23 mouse cellular contexts compared by ENCODE assay signal in the genomic region with DNA sequence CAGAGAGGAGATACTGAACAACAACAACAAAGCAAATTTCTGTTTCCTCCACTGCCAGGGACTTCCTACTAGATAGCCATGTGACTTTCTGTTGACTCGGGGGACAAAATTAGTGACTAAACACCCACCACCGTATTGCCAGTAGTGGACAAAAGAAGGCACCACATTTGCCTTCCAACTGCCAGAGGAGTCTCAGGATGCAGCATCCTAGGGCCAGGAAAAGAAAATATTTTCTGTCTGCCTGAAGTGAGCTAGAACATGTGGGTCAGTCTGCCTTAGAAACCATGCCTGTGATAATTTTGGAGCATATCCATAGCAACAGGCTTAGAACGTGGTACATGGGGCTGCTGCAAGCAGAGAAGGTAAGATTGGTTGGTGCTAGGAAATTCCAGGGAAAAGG. TPM values are rescaled to one million over a fixed set of nuclear protein-coding genes. Genes with fewer than 3 reads are reported as not detected.
DNase-seq lines count a peak whose midpoint lies in the region; TF ChIP-seq lines count a peak whose summit lies in the region.
"Had no signal": no experiment of that assay in that cellular context is flagged by ENCODE, and none has a peak within 500 bp of the region (broad histone marks: within the 10 kb centered on the region; RNA-seq: fewer than 3 reads in every experiment).

No protein-coding gene starts in this region.

- peak overlapping the region; percentile 58 for H3K27ac ChIP-seq in left cerebral cortex, adult 2 months
- H3K27ac ChIP-seq: limb, embryonic 13.5 days; lung, embryonic 15.5 days; midbrain, embryonic 10.5 days; midbrain, embryonic 15.5 days; neural tube, embryonic 15.5 days had no signal

- intact Hi-C loops in heart, postnatal 10 days (cut with DNase I) = no loop called here
- intact Hi-C loops in left cerebral cortex, postnatal 4 days (cut with DNase I) = no loop called here
- intact Hi-C loops in left cerebral cortex, adult 2 months (cut with DNase I) = no loop called here

- peak; percentile 59 for DNase-seq in heart, adult 11 months
- DNase-seq in heart, postnatal 10 days = no peak
- DNase-seq in left cerebral cortex, adult 11 months (ENCODE audit: low spot score) = peak; percentile 30
- DNase-seq in left cerebral cortex, postnatal 4 days = no peak
- no peak for DNase-seq in left cerebral cortex, adult 2 months (ENCODE audit: extremely low spot score in 1 of 2, low spot score in 2 of 2)
- DNase-seq in urinary bladder, adult 2 months (ENCODE audit: low spot score) = no peak
- no peak for DNase-seq in ovary, postnatal 14 days (ENCODE audit: low spot score)
- DNase-seq: adrenal gland, postnatal 14 days; cerebellum, adult 11-12 months; cerebellum, postnatal 10 days; gastrocnemius, postnatal 25 days; heart, adult 18-20 months; kidney, adult 2 months; kidney, postnatal 36 days; thymus, adult 18-20 months; thymus, postnatal 25 days had no signal

- H3K4me3 ChIP-seq in left cerebral cortex, adult 2 months = no peak overlapping the region
- H3K4me3 ChIP-seq: erythroblast, embryonic 14.5 days; heart, embryonic 12.5 days; limb, embryonic 13.5 days; lung, embryonic 15.5 days; midbrain, embryonic 10.5 days; midbrain, embryonic 15.5 days; neural tube, embryonic 15.5 days had no signal

- no peak for TF ChIP-seq CTCF in left cerebral cortex, adult 2 months (IDR thresholded peaks at IDR 0.05)

RNA-seq across cellular contexts. Expression of a gene that starts 19.2 kb away (rescaled TPM):
- 100 to 1,000 TPM; 262 to 272 TPM for total RNA-seq in heart, postnatal 10 days (2021)
- total RNA-seq in left cerebral cortex, postnatal 4 days (2021) = 100 to 1,000 TPM; 233 to 249 TPM
- 100 to 1,000 TPM; 161 to 170 TPM for total RNA-seq in left cerebral cortex, adult 2 months (2021)
- 442 and 532 TPM in 2 replicates for polyA plus RNA-seq in urinary bladder, adult 2 months (2012; rRNA removed)

RNA-seq across cellular contexts. Expression of a gene that starts 28.7 kb away (rescaled TPM):
- 1 to 10 TPM in 1 of 2 experiments, under 1 TPM in 1; 0.81 to 1.1 TPM for total RNA-seq in heart, postnatal 10 days (2021)
- 1 to 10 TPM; 5.9 to 7.3 TPM for total RNA-seq in left cerebral cortex, postnatal 4 days (2021)
- total RNA-seq in left cerebral cortex, adult 2 months (2021) = 1 to 10 TPM; 3.5 to 3.9 TPM
- polyA plus RNA-seq in urinary bladder, adult 2 months (2012; rRNA removed) = 0.81 and 1.6 TPM in 2 replicates

Comparison
In these comparisons a context has a peak if more than half of its experiments do, and no peak if none do; other contexts are left out.
1. DNase-seq: peak in heart, adult 11 months (single experiment) and left cerebral cortex, adult 11 months (single experiment); none in heart, postnatal 10 days (0 of 2), left cerebral cortex, postnatal 4 days (single experiment), left cerebral cortex, adult 2 months (0 of 2), urinary bladder, adult 2 months (single experiment) and ovary, postnatal 14 days (single experiment).